Comparison of ENCODE assay signal across 15 mouse cellular contexts in genomic region chr12:27680459-27680858, GRCm38 (mm10).
"Had no signal": no experiment of that assay in that cellular context is flagged by ENCODE, and none has a peak within 500 bp of the region (broad histone marks: within the 10 kb centered on the region; RNA-seq: fewer than 3 reads in every experiment).

No protein-coding gene starts in this region.

- DNase-seq: kidney, adult 18-20 months; kidney, postnatal 10 days; kidney, postnatal 4 days; lung, adult 18-20 months; midbrain, embryonic 14.5 days; right cerebral cortex, adult 18-20 months; right cerebral cortex, postnatal 25 days; spleen, adult 18-20 months; thymus, postnatal 4 days had no signal

- H3K9me3 ChIP-seq: intestine, embryonic 15.5 days; limb, embryonic 13.5 days; midbrain, embryonic 10.5 days; neural tube, embryonic 15.5 days had no signal

- H3K27me3 ChIP-seq: intestine, embryonic 15.5 days; limb, embryonic 13.5 days; neural tube, embryonic 15.5 days had no signal

- H3K4me2 ChIP-seq: intestine, embryonic 15.5 days; limb, embryonic 13.5 days; neural tube, embryonic 15.5 days had no signal

- ATAC-seq: intestine, embryonic 15.5 days had no signal

- H3K4me1 ChIP-seq: intestine, embryonic 15.5 days; limb, embryonic 13.5 days; midbrain, embryonic 10.5 days; neural tube, embryonic 15.5 days had no signal

- H3K36me3 ChIP-seq: intestine, embryonic 15.5 days; limb, embryonic 13.5 days; midbrain, embryonic 10.5 days; neural tube, embryonic 15.5 days had no signal

- H3K9ac ChIP-seq: intestine, embryonic 15.5 days; limb, embryonic 13.5 days; neural tube, embryonic 15.5 days had no signal

- H3K4me3 ChIP-seq: intestine, embryonic 15.5 days; layer of hippocampus, adult 2 months; limb, embryonic 13.5 days; midbrain, embryonic 10.5 days; myocyte; neural tube, embryonic 15.5 days had no signal

- H3K27ac ChIP-seq: intestine, embryonic 15.5 days; layer of hippocampus, adult 2 months; limb, embryonic 13.5 days; midbrain, embryonic 10.5 days; neural tube, embryonic 15.5 days had no signal
